Mouse (Mus musculus) midbrain, embryonic 14.5 days (tissue): ENCODE measurements around the gene Aox4. TPM values are rescaled to one million over a fixed set of nuclear protein-coding genes. Genes with fewer than 3 reads are reported as not detected.

Experiments used
- ATAC-seq: fragments of 200-750 bp; cut with Nextera tagmentation; 2 replicates; pipeline ENCODE4 v1.8.0; 2017; ENCODE audit warnings: moderate number of reproducible peaks, moderate library complexity; ENCODE audit not compliant: low FRiP score, low TSS enrichment
- DNase-seq: peaks from one replicate; pipeline ENCODE4 v3.0.0-alpha.2; 2015
- H3K27ac ChIP-seq: fragments of 300-500 bp; sonication (generic); replicated peaks from 2 replicates; pipeline ENCODE4 v1.5.1; 2014; ENCODE audit warnings: mild to moderate bottlenecking, low read depth, low read length, moderate library complexity
- H3K27me3 ChIP-seq: fragments of 300-500 bp; sonication (generic); 2 replicates; pipeline ENCODE4 v1.6.1; 2014; ENCODE audit warnings: low read length, control low read depth, mixed read lengths; ENCODE audit not compliant: control insufficient read depth, insufficient read depth
- H3K36me3 ChIP-seq: fragments of 300-500 bp; sonication (generic); 2 replicates; pipeline ENCODE4 v1.6.1; 2014; ENCODE audit warnings: low read length, control low read depth; ENCODE audit not compliant: control insufficient read depth, insufficient read depth
- H3K4me1 ChIP-seq: fragments of 300-500 bp; sonication (generic); 2 replicates; pipeline ENCODE4 v1.6.1; 2014; ENCODE audit warnings: mild to moderate bottlenecking, antibody characterized with exemption, low read length, control low read depth; ENCODE audit not compliant: control insufficient read depth, insufficient read depth
- H3K4me2 ChIP-seq: fragments of 300-500 bp; sonication (generic); 2 replicates; pipeline ENCODE4 v1.6.1; 2014; ENCODE audit warnings: mild to moderate bottlenecking, low read length, moderate library complexity
- H3K4me3 ChIP-seq: fragments of 300-500 bp; sonication (generic); replicated peaks from 2 replicates; pipeline ENCODE4 v1.5.1; 2014; ENCODE audit warnings: low read depth, low read length
- H3K9ac ChIP-seq: fragments of 300-500 bp; sonication (generic); replicated peaks from 2 replicates; pipeline ENCODE4 v1.6.1; 2014; ENCODE audit warnings: mild to moderate bottlenecking, low read length, moderate library complexity
- H3K9me3 ChIP-seq: fragments of 300-500 bp; sonication (generic); 2 replicates; pipeline ENCODE4 v1.6.1; 2016; ENCODE audit warnings: low read length, control low read depth, mixed read lengths; ENCODE audit not compliant: control insufficient read depth
- WGBS: fragments of 180-500 bp; shearing (Covaris S2); extraction: QIAGEN DNeasy Blood & Tissue Kit; methylation state at CpG from one replicate; pipeline ENCODE4 v1.1.7; 2014; 5-methylcytosine and 5-hydroxymethylcytosine counted together
- polyA plus RNA-seq: library from polyadenylated mRNA; unstranded; fragments of >200 nt; fragmentation: Nextera tagmentation; extraction: Ambion mirVana; gene quantifications from 2 replicates; pipeline ENCODE4 v1.2.1, GENCODE M21; 2014

Aox4 gene
- polyA plus RNA-seq = 0.08 and 0.27 TPM in 2 replicates

- Histone ChIP-seq H3K4me3 (no peak within 1 kb of the TSS), H3K36me3 (no peaks in the 10 kb centered on the region), H3K4me2 (no peak within 1 kb of the TSS), H3K9ac (no peak within 1 kb of the TSS), H3K4me1 (no peaks in the 10 kb centered on the region), H3K27ac (no peak within 1 kb of the TSS), H3K27me3 (no peaks in the 10 kb centered on the region), H3K9me3 (no peaks in the 10 kb centered on the region)
- DNase-seq (no peak), ATAC-seq (no peak)
- 89% methylated on average over 17 of the region's 17 CpGs for WGBS
These were observed at the start of gene Aox4 for GRCm38 (mm10) chr1:58210203-58210602. Aox4 (plus strand) TSS chr1:58210397.

DNA sequence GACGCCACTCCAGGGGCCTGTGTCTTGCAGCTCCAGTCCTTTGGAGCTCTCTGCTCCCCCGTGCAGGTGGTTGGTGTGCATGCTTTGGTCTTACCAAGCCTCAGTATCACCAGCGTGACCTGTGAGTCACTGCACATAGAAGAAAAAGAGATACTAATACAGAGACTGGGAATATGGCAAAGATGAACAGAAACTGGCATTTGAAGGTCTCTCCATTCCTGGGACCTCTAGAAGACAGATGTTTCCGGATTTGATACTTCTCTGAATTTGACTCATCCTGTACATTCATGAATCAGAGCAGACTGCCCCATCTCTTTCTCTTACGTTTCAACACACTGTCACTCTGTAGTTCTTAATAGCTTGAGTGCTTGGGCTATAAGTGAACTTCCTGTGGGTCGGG is 40.3 kb upstream of the Aox4 start:
- Histone ChIP-seq H3K4me2 (no peak overlapping the region), H3K9me3 (no peaks in the 10 kb centered on the region), H3K9ac (no peak overlapping the region), H3K4me3 (no peak overlapping the region), H3K27ac (no peak overlapping the region), H3K36me3 (no peaks in the 10 kb centered on the region), H3K27me3 (no peaks in the 10 kb centered on the region), H3K4me1 (no peaks in the 10 kb centered on the region)
- DNase-seq = no peak
- no peak for ATAC-seq
- WGBS = 84% methylated on average over 6 of the region's 6 CpGs

GRCm38 (mm10) chr1:58188514-58189175 is 21.6 kb upstream of the Aox4 start:
- Histone ChIP-seq H3K27ac (no peak overlapping the region), H3K27me3 (no peaks in the 10 kb centered on the region), H3K9me3 (no peaks in the 10 kb centered on the region), H3K9ac (no peak overlapping the region), H3K36me3 (no peaks in the 10 kb centered on the region), H3K4me2 (no peak overlapping the region), H3K4me1 (peaks cover 6% of the 10 kb centered on the region; the same call in 1 of the 2 replicates), H3K4me3 (no peak overlapping the region)
- 15% methylated on average over 5 of the region's 5 CpGs for WGBS
- ATAC-seq (peak; percentile 37; the same call in 1 of the 2 replicates), DNase-seq (peak; percentile 23)

DNA sequence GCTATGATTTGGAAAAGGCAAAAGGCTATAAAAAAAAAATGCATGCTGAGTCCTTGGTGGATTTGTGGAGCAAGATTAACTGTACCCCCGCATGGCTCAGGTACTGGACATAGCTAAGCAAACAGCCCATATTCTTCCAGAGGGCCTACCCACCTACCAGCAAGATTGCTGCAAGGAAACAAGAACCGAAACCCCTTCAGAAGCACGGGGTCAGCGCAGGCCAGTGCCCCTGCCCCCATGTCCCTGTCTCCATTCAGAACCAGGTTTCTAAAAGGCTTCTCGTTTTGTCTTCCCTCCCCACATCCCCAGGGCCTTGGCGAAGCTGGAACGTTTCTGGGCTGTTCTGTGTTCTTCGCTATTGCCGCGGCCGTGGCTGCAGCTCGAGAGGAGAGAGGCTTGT is 15.9 kb upstream of the Aox4 start:
- H3K27ac ChIP-seq = no peak overlapping the region
- ATAC-seq (no peak), DNase-seq (no peak)
- no peaks in the 10 kb centered on the region for H3K36me3 ChIP-seq
- no peaks in the 10 kb centered on the region for H3K27me3 ChIP-seq
- 86% methylated on average over 12 of the region's 12 CpGs for WGBS
- H3K9ac ChIP-seq = no peak overlapping the region
- no peaks in the 10 kb centered on the region for H3K9me3 ChIP-seq
- no peak overlapping the region for H3K4me2 ChIP-seq
- no peak overlapping the region for H3K4me3 ChIP-seq
- no peaks in the 10 kb centered on the region for H3K4me1 ChIP-seq

- Histone ChIP-seq H3K4me3 (no peak overlapping the region), H3K9ac (no peak overlapping the region), H3K4me1 (no peaks in the 10 kb centered on the region), H3K36me3 (no peaks in the 10 kb centered on the region), H3K4me2 (no peak overlapping the region), H3K9me3 (no peaks in the 10 kb centered on the region), H3K27ac (no peak overlapping the region), H3K27me3 (no peaks in the 10 kb centered on the region)
- ATAC-seq (no peak), DNase-seq (no peak)
- 83% methylated on average over 3 of the region's 3 CpGs for WGBS
These were observed 15.2 kb upstream of the Aox4 start for GRCm38 (mm10) chr1:58194988-58195387.

DNA sequence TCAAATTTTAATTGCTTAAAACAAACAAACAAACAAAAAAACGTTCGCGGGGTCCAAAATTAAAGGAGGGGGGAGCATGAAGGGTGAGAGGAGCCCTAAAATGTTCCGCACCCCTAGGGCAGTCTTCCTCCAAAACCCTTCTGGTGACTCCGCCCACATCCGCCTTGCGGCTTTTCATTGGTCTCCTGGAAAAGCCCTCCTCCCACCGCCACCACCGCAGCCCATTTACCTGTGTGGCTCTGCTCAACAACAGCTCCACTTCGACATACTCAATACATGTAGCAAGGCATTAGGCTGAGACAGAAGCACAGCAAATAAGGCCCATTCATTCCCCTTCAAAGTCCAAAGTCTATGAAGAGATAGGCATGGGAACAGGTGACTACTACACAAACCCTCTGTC is 14.7 kb upstream of the Aox4 start:
- Histone ChIP-seq H3K36me3 (no peaks in the 10 kb centered on the region), H3K9me3 (no peaks in the 10 kb centered on the region), H3K27me3 (no peaks in the 10 kb centered on the region), H3K4me1 (no peaks in the 10 kb centered on the region), H3K4me3 (no peak overlapping the region), H3K4me2 (no peak overlapping the region), H3K27ac (no peak overlapping the region), H3K9ac (no peak overlapping the region)
- 21% methylated on average over 10 of the region's 10 CpGs for WGBS
- ATAC-seq = no peak
- DNase-seq = no peak

- H3K27me3 ChIP-seq = no peaks in the 10 kb centered on the region
- no peak overlapping the region for H3K4me2 ChIP-seq
- H3K4me1 ChIP-seq = no peaks in the 10 kb centered on the region
- H3K27ac ChIP-seq = no peak overlapping the region
- no peaks in the 10 kb centered on the region for H3K9me3 ChIP-seq
- ATAC-seq (no peak), DNase-seq (no peak)
- no peaks in the 10 kb centered on the region for H3K36me3 ChIP-seq
- no peak overlapping the region for H3K9ac ChIP-seq
- no peak overlapping the region for H3K4me3 ChIP-seq
- WGBS = 79% methylated on average over 9 of the region's 9 CpGs
These were observed 13.2 kb upstream of the Aox4 start for GRCm38 (mm10) chr1:58197023-58197422.

GRCm38 (mm10) chr1:58198386-58198785 is 11.8 kb upstream of the Aox4 start:
- no peaks in the 10 kb centered on the region for H3K36me3 ChIP-seq
- H3K27ac ChIP-seq = no peak overlapping the region
- ATAC-seq = no peak
- no peaks in the 10 kb centered on the region for H3K27me3 ChIP-seq
- H3K9ac ChIP-seq = no peak overlapping the region
- H3K4me2 ChIP-seq = no peak overlapping the region
- no peaks in the 10 kb centered on the region for H3K4me1 ChIP-seq
- DNase-seq = no peak
- H3K4me3 ChIP-seq = no peak overlapping the region
- WGBS = 84% methylated on average over 4 of the region's 4 CpGs
- no peaks in the 10 kb centered on the region for H3K9me3 ChIP-seq

DNA sequence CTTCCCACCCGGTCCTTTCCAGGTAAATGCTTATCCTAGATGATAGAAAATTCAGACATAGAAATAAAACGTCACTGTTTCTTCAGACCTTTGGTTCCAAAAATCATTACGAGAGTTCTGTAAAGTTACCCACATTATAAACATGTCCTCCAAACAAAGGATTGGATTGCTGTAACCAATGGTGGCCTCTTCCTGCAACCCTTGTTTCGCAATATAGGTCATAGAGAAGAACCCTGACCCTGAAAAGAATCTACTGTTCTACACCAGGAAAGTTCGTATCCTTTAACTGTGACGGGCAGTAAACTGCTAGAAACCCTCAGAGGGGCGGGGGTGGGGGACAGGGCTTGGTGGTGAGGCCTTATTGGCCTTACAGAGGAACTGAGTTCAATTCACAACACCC is 2.6 kb downstream of the Aox4 start:
- ATAC-seq (no peak), DNase-seq (no peak)
- no peaks in the 10 kb centered on the region for H3K9me3 ChIP-seq
- H3K36me3 ChIP-seq = no peaks in the 10 kb centered on the region
- no peak overlapping the region for H3K9ac ChIP-seq
- no peaks in the 10 kb centered on the region for H3K4me1 ChIP-seq
- 90% methylated on average over 7 of the region's 7 CpGs for WGBS
- no peaks in the 10 kb centered on the region for H3K27me3 ChIP-seq
- H3K27ac ChIP-seq = no peak overlapping the region
- no peak overlapping the region for H3K4me3 ChIP-seq
- no peak overlapping the region for H3K4me2 ChIP-seq
